Mouse (Mus musculus): ENCODE results near the gene Fgfr2.
"Not testable (repeated sequence)": the region's sequence is repeated elsewhere in the genome, so short reads cannot be mapped to it uniquely, and the experiment has no call there.

The Fgfr2 gene

DNA sequence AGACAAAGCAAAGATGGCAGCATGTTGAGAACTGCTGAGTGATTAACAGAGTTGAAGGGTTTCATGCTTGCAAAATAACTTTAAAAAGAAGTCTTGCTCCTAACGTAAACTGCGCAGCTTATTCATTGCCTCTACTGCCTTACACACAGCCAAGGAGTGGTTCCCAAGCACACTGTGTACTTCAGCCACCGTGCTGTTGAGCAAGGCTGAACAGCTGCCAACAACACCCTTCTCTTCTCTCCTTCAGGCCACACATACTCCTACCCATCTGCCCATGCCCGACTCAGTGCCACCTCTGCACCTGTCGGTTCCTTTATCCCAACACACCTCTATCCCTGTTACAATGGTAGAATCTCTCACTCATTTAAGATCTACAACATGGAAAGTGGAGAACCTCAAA lies 2620.1 kb downstream of the Fgfr2 start:
- CTCF ChIA-PET, result interaction anchor here (0.6 kb wide), 1 partner anchor 48 kb away, joined by 3 read pairs; no protein-coding TSS in a partner anchor

DNA sequence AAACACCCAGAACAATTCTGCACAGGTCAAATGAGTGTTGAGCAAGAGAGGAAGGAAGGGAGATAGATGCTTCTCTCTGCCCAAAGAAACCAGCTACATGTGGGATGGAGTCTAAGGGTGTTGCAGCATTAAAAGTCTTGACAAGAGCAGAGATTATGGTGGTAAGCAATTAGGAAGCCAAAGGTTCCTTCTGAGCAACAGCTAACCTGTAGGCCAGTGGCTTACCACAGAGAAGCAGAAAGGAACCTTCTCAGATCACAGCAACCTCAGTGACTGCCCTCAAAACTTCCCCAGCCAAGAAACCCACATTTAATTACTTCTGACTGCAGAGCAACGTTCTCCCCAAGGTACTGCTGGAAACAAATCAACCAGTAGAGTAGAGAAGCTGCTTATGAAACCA lies 2621.7 kb downstream of the Fgfr2 start:
- CTCF ChIA-PET, result interaction anchor here (0.8 kb wide), 1 partner anchor 12 kb away, joined by 3 read pairs; no protein-coding TSS in a partner anchor

DNA sequence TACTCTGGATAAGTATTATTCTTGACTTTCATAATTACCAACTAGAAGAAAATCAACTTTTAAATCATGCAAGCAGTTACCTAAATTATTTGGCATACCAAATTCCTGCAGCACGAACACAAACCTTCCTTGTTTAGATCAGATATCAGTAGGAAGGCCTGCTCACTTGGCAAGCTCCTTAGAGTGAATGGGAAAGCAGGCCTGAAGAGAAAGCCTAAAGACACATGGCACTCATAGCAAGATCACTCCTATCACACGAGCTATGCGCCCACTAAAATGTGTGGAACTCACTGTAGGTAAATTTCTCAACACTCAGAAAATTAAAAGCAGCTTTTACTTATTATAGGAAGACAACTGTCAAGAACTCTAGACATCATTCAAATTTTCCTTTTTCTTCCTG lies 2629.8 kb downstream of the Fgfr2 start:
- CTCF ChIA-PET, result no interaction called here

DNA sequence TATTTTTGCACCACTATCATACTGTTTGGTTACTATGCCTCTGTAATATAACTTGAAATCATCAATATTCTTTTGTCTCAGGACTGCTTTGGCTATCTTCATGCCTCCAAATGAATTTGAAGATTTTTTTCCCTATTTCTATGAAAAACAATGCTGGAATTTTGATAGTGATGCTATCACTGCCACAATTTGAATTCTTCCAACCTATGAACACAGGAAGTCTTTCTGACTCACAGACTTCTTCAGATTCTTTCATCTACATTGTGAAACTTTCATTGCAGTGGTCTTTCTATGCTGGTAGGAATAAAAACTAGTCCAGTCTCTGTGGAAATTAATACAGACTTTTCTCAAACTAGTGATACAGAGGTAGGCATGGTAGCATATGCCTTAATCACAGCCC lies 2631.1 kb downstream of the Fgfr2 start:
- CTCF ChIA-PET, result interaction anchor here (0.6 kb wide), 1 partner anchor 1028 kb away, joined by 15 read pairs; no protein-coding TSS in a partner anchor

DNA sequence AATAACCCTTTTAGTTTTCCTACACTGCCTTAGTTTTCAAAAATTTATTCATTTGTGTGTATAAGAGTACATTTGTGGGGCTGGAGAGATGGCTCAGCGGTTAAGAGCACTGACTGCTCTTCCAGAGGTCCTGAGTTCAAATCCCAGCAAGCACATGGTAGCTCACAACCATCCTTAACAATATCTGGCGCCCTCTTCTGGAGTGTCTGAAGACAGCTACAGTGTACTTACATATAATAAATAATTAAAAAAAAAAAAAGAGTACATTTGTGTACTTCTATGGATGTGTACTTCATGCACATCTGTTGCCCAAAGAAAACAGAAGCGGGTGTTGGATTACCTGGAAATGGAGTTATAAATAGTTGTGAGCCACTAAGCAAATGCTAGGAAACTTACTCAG lies 2644.1 kb downstream of the Fgfr2 start:
- CTCF ChIA-PET, result interaction anchor here (0.7 kb wide), 1 partner anchor 872 kb away, joined by 3 read pairs; no protein-coding TSS in a partner anchor

DNA sequence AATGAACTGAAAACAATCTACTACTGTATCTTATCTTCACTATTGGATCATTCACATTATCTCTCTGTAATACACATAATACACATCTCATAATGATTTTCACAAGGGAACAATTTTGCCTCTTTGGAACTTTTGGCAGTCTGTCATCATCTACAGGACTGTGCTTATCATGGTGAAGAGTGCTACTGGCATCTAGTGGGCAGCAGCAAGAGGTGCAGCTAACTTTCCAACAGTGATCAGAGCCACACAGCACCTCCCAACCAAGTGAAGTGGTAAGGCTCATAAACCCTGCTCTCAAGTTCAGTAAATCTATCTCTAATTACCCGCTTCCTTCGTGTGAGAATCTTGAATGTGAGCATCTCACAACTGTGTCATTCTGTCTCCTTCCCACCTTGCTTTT lies 2647.2 kb downstream of the Fgfr2 start:
- CTCF ChIA-PET, result interaction anchor here (1.1 kb wide), 1 partner anchor 827 kb away, joined by 3 read pairs; no protein-coding TSS in a partner anchor

DNA sequence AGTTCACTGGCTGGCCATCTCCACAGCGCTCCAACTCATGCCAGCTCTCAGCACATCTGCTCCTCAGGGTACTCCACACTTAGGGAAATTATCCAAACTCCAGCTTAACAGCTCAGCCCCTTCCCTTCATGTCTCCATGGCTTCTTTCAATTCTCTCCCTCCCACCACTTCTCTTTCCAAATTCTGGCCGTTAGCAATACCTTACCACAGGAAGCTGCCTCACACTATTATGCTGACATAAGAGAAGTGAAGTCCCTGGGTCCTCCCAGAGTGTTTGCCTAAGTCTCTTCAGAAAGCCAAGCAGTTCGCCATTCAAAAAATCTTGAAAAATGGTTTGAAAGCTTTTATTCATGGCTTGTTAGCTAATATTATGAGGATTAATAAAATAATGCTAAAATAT lies 2649.3 kb downstream of the Fgfr2 start:
- CTCF ChIA-PET, result no interaction called here

DNA sequence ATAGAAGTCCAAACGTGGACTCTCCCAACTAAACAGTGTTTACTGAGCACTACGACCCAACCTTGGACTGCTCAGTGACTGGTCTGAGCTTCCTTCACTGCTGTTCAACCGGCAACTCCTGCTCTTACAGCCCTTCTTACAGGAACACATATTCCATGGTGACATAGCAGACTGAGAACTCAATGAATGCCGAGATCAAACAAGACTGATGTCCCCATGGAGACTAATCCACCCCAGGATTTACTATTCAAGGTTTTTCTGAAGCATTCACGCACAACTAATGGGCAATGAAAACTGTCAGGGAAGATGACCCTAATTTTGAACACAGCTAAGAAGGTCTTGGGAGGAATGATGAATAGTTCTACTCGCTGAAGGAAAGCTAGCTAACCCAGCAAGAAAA lies 2650.5 kb downstream of the Fgfr2 start:
- CTCF ChIA-PET, result no interaction called here

DNA sequence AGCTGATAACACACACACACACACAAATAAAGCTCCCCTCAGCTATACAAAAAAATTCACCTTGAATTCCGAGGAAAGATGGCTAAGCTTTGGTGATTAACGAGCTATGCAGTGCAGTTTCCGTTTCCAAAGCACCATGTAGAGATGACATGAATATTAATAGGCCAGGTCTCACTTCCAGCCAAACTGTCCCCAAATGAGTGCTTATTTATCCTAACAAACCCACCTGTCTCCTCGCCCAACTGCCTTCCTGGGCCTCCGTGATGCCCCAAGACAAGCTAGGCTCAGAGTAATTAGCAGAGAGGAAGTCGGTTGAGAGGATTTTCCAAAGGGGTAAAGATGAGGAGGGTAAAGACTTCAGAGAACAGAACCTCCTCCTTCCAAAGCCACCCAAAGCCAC lies 2652.1 kb downstream of the Fgfr2 start:
- CTCF ChIA-PET, result no interaction called here

DNA sequence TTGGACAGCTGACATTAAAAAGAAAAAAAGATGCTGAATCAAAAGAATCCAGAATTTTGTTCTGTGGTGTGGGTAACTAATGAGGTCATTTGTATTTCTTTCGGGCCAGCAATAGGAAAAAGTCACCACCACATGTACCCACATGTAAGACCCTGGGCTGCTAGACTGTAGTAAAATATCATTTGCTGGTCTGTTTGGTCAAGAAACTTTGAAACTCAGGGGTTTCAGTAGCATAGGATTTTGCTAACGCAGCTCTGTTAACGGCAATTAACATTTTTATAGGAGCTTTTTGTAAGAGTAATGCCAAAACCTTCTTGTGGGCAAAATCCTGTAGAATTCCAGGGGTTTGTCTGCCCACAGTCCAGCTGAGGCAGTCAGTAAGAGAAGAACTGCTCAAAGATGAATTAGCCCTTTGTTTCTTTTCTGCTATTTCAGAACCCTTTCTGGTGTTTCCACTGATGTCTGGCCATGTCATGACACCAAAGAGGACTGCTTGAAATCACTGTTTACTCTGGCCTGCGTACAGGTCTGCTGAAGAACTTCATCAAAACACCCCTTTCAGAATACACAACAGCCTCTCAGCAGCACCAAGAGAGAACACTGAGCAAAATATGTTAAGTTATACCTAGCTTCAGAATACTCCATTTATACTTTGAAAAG lies 2667.4 kb downstream of the Fgfr2 start:
- CTCF ChIA-PET, result no interaction called here

DNA sequence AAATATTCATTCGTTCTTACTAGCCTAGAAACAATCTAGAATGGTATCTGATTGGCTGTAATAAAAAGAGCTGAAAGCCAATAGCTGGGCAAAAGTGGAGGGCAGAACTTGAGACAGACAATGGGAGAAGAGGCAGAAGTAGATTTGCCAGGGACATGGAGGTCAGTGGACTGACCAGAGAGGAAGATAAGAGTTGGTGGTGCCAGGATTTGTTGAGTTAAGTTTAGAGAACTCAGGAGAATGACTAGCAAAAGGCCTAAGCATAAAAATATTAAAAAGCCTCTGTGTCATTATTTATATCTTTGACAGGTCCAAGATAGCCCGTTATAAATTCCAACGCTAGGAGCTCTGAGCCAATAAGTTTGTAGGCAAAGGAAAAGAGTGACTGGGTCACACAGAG lies 2668.9 kb downstream of the Fgfr2 start:
- CTCF ChIA-PET, result no interaction called here

DNA sequence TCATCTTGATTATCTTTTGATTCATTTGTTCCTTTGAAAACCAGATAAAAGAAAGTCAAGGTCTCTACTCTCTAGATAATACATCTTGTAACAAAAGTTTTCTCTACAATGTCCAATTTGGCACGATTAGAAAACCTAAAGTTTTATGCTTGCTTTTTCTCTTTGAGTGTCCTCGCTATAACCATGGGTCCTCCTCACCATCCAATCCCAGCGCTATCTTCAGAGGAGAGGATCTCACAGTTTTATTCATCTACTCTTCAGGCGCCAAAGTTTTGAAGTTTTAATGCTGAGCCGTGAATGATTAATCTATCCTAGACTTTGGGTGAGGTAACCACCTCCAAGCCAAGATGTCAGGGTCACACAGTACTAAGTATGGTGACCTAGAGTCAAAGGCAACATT lies 2687.4 kb downstream of the Fgfr2 start:
- CTCF ChIA-PET, result no interaction called here

DNA sequence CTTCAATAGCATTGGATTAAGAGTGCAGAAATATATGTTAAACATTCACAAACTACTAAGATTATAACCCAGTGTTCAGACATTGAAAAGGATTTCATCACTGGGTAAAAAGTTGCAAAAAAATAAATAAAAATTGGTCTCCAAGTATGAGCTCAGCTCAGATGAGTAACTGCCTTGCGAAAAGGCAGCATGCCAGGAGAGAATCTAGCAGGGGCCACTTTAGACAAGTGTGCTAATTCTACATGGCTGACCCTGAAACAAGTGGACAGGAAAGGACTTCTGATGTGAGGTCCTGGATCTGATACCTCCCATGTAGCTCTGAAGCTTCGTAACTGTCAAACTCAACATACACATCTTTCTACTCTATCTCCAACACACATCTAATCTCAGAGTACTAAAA lies 2691.0 kb downstream of the Fgfr2 start:
- CTCF ChIA-PET, result no interaction called here

DNA sequence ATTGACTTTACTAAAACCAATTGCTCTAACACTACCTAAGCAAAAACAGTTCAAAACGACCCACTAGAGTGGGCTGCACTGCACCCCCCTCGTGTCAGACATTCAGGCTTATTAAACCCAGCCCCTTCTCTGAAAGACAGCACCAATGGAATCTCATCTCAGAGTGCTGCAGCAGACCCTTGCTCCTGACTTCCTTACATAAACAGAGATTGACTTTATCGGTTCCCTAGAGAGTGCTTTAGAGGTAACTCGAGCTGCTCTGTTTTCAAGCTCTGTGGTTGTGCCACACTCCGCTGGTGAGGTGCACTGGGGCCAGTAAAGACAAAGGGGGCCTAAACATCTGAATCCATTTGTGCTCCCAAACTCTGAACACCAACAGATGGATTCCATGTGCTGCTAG lies 2696.6 kb downstream of the Fgfr2 start:
- CTCF ChIA-PET, result interaction anchor here (0.5 to 0.7 kb wide), 3 partner anchors 16 to 698 kb away, joined by 4 to 7 read pairs (median 5); no protein-coding TSS in a partner anchor

DNA sequence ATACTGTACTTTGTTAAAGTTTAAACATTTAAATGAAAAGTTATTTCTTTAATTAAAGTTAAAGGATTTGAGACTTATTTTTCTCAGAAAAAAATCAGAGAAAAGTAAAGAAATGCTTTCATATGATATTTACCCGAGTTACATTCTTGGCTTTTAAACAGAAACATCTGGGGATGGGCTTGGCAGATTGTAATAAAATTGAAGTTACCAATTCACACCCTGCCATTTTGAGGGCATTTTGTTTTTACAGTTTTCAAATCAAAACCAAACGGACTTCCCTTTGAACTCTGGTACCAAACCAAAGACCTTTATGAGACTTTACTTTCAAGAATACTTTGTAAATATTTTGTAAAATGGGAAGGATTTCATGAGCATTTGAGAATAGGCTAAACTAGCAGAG lies 2697.2 kb downstream of the Fgfr2 start:
- CTCF ChIA-PET, result no interaction called here

DNA sequence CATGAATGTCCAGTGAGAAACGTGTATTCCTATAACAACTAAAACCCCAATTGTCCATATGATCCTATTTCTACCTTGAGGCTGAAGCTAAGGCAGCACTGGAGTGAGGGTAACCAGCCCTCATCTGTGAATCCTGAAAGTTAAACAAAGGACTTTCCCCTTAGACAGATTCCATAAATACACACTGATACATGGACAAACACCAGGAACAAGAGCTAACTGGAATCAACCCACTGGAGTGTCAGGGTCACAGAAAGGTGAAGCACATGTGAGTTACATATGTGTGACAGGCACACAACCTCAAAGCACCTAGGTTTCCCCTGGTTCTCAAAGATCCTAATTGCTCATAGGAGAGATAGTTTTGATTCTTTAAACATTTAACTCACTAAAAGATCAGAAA lies 2703.2 kb downstream of the Fgfr2 start:
- CTCF ChIA-PET, result no interaction called here

DNA sequence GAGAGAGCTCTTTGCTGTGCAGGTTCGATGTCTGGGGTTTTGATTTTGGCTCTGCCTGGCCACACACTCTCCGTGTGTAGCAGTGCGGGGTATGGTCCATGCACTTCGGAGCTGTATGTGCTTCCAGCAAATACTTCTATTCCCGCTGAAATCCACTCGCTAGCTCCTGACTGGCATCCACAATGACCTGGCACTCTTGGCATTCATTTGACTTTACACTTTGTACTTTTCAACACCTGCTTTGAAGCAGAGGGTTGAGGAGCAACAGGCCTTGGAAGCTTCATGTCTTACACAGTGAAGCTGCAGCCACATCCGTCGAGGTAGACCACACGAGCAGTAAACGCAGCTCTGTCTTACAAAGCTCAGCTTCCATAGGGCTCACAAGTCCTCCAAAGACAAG lies 2715.5 kb downstream of the Fgfr2 start:
- CTCF ChIA-PET, result no interaction called here

DNA sequence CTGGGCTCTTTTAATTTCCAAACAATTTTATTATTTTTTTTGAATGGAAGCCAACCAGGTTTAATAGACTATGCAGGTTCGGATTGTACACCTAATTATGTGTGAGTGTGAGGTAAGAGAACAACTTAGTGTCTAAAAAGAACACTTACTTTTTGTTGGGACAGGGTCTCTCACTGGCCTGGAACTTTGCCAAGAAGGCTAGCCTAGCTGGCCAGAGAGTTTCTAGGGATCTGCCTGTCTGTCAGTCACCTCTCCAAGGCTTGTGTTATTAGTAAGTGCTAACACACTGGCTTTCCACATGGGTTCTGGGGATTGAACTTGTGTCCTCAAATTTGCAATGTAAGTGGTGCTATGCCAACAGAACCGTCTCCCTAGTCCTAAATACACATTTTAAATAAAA lies 2719.8 kb downstream of the Fgfr2 start:
- CTCF ChIA-PET, result no interaction called here

DNA sequence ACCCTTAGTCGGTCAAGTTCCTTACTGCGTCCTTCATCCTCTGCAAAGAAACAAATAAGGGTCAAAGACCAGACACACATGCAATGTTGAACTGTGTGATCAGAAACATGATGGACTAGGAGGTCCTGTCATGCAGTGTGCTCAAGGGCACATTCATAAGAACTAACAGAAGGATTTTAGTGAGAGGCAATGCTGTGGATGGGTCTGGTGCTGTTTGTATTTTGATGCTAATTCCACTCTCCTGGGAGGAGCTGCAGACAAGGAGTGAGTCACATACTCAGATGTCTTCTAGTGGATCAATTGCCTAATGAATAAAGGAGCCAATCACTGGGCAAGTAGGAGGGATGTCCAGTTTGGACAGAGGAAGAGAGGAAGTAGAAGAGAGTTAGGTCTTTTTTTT lies 2728.5 kb downstream of the Fgfr2 start:
- CTCF ChIA-PET, result no interaction called here

DNA sequence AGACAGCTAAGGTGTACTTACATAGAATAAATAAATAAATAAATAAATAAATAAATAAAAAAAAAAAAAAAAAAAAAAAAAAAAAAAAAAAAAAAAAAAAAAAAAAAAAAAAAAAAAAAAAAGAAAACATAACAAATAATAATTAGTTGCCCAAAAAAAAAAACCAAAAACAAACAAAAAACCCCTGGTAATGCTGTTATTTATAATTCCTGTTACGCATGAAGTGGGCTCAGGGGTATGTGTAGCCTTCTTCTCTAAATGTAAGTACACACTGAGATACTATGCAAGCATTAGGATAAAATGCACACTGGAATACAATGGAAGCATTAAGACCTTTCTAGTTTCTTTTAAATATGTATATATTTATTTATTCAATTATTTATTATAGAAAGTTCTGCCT lies 2733.1 kb downstream of the Fgfr2 start:
- CTCF ChIA-PET, result not testable (repeated sequence)

DNA sequence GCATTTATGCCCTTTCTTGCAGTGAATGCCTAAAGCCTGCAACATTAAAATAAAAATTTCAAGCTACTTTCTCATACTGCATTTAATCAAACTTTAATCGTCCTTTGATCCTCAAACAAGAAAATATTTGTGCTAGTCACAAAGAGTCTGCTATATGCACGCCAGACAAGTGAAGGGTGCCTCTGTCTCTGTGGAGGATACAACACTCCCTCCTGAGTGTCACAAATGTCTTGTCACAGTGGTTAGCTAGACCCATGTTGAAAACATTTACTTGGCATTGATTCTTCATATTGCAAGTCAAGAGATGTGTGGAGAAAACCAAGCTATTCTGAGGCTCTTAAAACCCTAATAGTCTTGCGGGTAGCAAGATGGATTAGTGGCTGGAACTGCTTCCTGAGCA lies 2736.8 kb downstream of the Fgfr2 start:
- CTCF ChIA-PET, result no interaction called here

DNA sequence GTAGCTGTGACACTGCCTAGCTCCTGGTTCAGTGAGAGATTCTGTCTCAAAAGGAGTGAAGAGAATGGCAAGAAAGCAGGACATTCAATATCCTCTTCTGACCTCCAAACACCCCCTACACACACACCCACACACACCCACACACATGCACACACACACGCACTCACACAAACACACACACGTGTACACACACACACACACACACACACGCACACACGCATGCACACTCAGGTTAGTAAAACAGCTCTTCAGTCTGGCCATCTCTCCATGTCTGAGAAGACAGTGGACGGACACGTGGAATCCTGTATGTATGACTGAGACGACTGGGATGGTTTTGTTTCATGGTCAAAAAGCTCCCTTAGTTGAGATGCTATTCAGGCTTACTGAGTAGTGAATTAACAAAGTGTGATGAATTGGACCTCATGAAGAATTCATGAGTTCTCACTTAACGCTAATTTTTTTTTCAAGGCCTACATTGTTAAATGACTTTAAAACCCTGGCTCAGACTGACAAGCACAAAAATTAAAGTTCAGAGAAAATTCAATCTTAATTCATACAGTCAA lies 2737.3 kb downstream of the Fgfr2 start:
- CTCF ChIA-PET, result interaction anchor here (0.7 kb wide), 1 partner anchor 15 kb away, joined by 8 read pairs; no protein-coding TSS in a partner anchor

DNA sequence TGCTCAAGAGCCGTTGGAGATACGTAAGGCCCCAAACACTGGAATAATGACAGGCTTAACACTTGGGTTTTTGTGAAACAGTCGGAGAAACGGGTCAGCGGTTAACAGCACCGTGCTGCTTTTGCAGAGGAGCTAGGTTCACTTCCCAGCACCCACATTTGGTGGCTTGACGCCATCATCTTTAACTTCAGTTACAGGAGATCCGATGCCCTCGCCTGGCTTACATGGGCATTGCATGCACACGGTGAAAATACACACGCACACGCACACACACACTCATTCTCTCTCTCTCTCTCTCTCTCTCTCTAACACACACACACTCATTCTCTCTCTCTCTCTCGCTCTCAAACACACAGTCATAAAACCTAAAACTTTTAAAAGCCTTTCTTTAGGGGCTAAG lies 2741.0 kb downstream of the Fgfr2 start:
- CTCF ChIA-PET, result no interaction called here
